Mouse (Mus musculus) neural tube, embryonic 12.5 days (tissue): ENCODE results near the gene Gm10340. TPM values are rescaled to one million over a fixed set of nuclear protein-coding genes. Genes with fewer than 3 reads are reported as not detected.
"Not testable (repeated sequence)": the region's sequence is repeated elsewhere in the genome, so short reads cannot be mapped to it uniquely, and the experiment has no call there.

ENCODE experiments used
- ATAC-seq: fragments of 200-750 bp; cut with Nextera tagmentation; 2 replicates; pipeline ENCODE4 v1.8.0; 2017; ENCODE audit warnings: low read depth, mild to moderate bottlenecking, moderate TSS enrichment, moderate library complexity; ENCODE audit not compliant: low FRiP score
- H3K27ac ChIP-seq: fragments of 300-500 bp; sonication (generic); 2 replicates; pipeline ENCODE4 v1.5.1; 2016
- H3K27me3 ChIP-seq: fragments of 300-500 bp; sonication (generic); replicated peaks from 2 replicates; pipeline ENCODE4 v1.6.1; 2016; ENCODE audit warnings: mild to moderate bottlenecking
- H3K36me3 ChIP-seq: fragments of 300-500 bp; sonication (generic); 2 replicates; pipeline ENCODE4 v1.6.1; 2016; ENCODE audit warnings: mild to moderate bottlenecking
- H3K4me1 ChIP-seq: fragments of 300-500 bp; sonication (generic); 2 replicates; pipeline ENCODE4 v1.6.1; 2016
- H3K4me2 ChIP-seq: fragments of 300-500 bp; sonication (generic); replicated peaks from 2 replicates; pipeline ENCODE4 v1.6.1; 2016; ENCODE audit warnings: mild to moderate bottlenecking
- H3K4me3 ChIP-seq: fragments of 300-500 bp; sonication (generic); 2 replicates; pipeline ENCODE4 v1.5.1; 2016
- H3K9ac ChIP-seq: fragments of 300-500 bp; sonication (generic); 2 replicates; pipeline ENCODE4 v1.6.1; 2016; ENCODE audit warnings: mild to moderate bottlenecking
- H3K9me3 ChIP-seq: fragments of 300-500 bp; sonication (generic); 2 replicates; pipeline ENCODE4 v1.6.1; 2016; ENCODE audit warnings: mild to moderate bottlenecking
- WGBS: fragments of 180-500 bp; shearing (Covaris S2); methylation state at CpG from one replicate; pipeline ENCODE4 v1.1.7; 2016; 5-methylcytosine and 5-hydroxymethylcytosine counted together
- polyA plus RNA-seq: library from polyadenylated mRNA; unstranded; fragments of >200 nt; fragmentation: Nextera tagmentation; extraction: Ambion mirVana; gene quantifications from 2 replicates; pipeline ENCODE4 v1.2.1, GENCODE M21; 2016

Gm10340 gene
- polyA plus RNA-seq = not detected in 2 replicates

GRCm38 (mm10) chr14:3133697-3134096 is at the start of gene Gm10340:
TSS of gene Gm10340 (plus strand) at chr14:3133997.
- H3K9me3 ChIP-seq, ATAC-seq: not testable (repeated sequence)

GRCm38 (mm10) chr14:3116051-3116450 is 17.7 kb upstream of the Gm10340 start:
- not testable (repeated sequence) for H3K4me3 ChIP-seq, ATAC-seq, H3K36me3 ChIP-seq, H3K27ac ChIP-seq, H3K4me2 ChIP-seq, H3K9ac ChIP-seq, H3K4me1 ChIP-seq, H3K27me3 ChIP-seq, H3K9me3 ChIP-seq
- WGBS = 93% methylated on average over 19 of the region's 25 CpGs

More at GRCm38 (mm10) chr14:3133697-3134096, at the start of gene Gm10340:
- H3K4me1 ChIP-seq, H3K36me3 ChIP-seq, H3K4me3 ChIP-seq, H3K27ac ChIP-seq, H3K4me2 ChIP-seq, H3K27me3 ChIP-seq, H3K9ac ChIP-seq: not testable (repeated sequence)
- 90% methylated on average over 2 of the region's 3 CpGs for WGBS

- H3K9me3 ChIP-seq, H3K4me2 ChIP-seq, H3K27ac ChIP-seq, ATAC-seq, H3K4me1 ChIP-seq, H3K9ac ChIP-seq, H3K36me3 ChIP-seq, H3K27me3 ChIP-seq, H3K4me3 ChIP-seq: not testable (repeated sequence)
- WGBS = no CpG with 5 or more reads among the region's 2 CpGs
These were observed 54.2 kb downstream of the Gm10340 start, which contains the start of gene Gm5795 for GRCm38 (mm10) chr14:3187955-3188354. TSS of gene Gm5795 (plus strand) at chr14:3188255.

Other genes starting within 250 kb of the Gm10340 start
- not detected in 2 replicates for gene Gm2888, start 104.0 kb upstream of the Gm10340 start, polyA plus RNA-seq
- gene Gm2897, start 84.7 kb upstream of the Gm10340 start, polyA plus RNA-seq = 6.2 and 6.7 TPM in 2 replicates
- not detected in 2 replicates for gene Gm5795, start 54.3 kb downstream of the Gm10340 start, polyA plus RNA-seq
- 14.2 and 15.3 TPM in 2 replicates for gene D830030K20Rik, start 74.5 kb downstream of the Gm10340 start, polyA plus RNA-seq
- gene Gm2956, start 198.6 kb downstream of the Gm10340 start, polyA plus RNA-seq = not detected in 2 replicates